Mouse (Mus musculus): ENCODE data around the gene Rad51b. TPM values are rescaled to one million over a fixed set of nuclear protein-coding genes. Genes with fewer than 3 reads are reported as not detected.

The Rad51b gene
- polyA plus RNA-seq, 1 experiment from 2014 or later: 7.1 TPM

DNA sequence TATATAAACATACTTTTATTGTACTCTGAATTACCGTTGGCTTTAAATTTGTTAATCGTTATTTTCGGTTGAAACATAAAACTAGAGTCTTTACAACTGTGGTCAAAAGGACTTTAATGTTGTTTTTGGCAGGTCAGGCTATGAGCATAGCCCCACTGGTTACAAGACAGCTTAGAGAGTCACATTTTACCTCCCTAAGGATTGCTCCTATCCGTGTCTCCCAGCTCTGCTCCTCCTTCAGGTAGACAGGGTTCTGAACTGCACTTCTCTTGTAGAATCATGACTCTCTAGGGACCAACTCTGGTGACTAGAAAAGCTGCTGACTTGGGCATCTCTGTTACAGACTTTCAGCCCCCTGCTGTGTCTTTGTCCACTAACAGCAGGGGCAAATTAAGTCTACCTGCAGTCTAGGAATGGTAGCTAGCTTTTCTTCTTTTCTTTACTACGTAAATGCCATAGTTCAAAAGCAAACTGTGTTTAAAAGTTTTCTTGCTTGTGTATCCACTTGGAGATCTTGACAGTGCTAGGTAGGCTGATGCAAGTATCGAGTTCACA lies 44.3 kb downstream of the Rad51b start:
- Histone ChIP-seq H3K27me3 (ENCODE audit: poor library complexity, severe bottlenecking) (no peaks in the 10 kb centered on the region), H3K27ac (no peak overlapping the region), H3K36me3 (replicated peaks) (no peaks in the 10 kb centered on the region), H3K4me1 (peaks cover 15% of the 10 kb centered on the region), H3K4me3 (no peak overlapping the region), H3K9me3 (no peaks in the 10 kb centered on the region)
- DNase-seq (ENCODE audit: extremely low spot score, low spot score): no peak
- 54% methylated on average over 6 of the region's 6 CpGs for WGBS

DNA sequence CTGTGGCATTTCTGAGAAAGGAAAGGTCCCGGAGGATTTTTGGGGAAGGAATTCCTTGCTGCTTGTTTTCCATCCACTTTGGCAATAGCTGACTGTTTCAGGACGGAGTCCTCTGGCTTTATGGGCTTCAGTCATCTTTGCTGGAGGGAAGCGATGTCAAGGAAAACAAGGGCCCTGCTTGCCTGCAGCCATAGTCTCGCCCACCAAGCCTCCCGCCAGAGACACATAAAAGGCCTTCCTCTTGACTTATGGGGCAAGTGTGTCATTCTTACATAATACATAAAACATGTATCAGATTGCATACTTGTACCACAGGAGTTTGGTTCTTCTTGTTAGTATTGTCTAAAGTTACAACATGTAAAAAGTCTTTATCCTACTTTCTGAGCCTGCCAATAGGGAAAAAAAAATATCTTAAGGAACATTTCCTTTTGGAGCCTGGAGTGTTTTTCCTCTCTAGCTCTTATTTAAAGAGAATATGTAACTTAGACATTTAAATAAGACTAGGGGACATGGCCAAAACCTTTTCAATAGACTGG lies 49.2 kb downstream of the Rad51b start:
- WGBS: 80% methylated on average over 5 of the region's 5 CpGs
- Histone ChIP-seq H3K27ac (no peak overlapping the region), H3K4me3 (no peak overlapping the region), H3K27me3 (ENCODE audit: poor library complexity, severe bottlenecking) (no peaks in the 10 kb centered on the region), H3K36me3 (replicated peaks) (no peaks in the 10 kb centered on the region), H3K4me1 (peaks cover 22% of the 10 kb centered on the region), H3K9me3 (no peaks in the 10 kb centered on the region)
- DNase-seq (ENCODE audit: extremely low spot score, low spot score): no peak

DNA sequence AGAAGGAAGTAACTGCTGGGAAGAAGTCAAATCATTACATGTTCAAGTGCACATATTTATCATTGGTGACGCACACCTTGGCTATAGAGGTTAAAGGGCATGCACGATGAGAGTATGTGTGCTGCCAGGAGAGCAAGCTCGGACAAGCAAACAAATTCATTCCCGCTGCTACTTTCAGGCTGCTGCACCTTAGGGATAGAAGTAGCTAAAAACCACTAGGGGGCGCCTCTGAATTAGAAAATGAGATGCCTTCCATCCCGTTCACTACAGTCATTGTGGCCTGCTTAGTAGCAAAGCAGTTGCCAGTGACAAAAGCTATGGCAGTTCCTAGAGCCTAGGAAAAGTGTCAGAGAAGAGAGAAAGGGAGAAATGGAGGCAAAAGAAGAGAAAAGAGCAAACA lies 50.6 kb downstream of the Rad51b start:
- H3K9me3 ChIP-seq: no peaks in the 10 kb centered on the region
- no peaks in the 10 kb centered on the region for H3K27me3 ChIP-seq (ENCODE audit: poor library complexity, severe bottlenecking)
- H3K27ac ChIP-seq: no peak overlapping the region
- WGBS: 15% methylated on average over 6 of the region's 6 CpGs
- no peaks in the 10 kb centered on the region for H3K36me3 ChIP-seq (replicated peaks)
- H3K4me1 ChIP-seq: peaks cover 20% of the 10 kb centered on the region
- no peak overlapping the region for H3K4me3 ChIP-seq
- peak; percentile 64 for DNase-seq (ENCODE audit: extremely low spot score, low spot score)

DNA sequence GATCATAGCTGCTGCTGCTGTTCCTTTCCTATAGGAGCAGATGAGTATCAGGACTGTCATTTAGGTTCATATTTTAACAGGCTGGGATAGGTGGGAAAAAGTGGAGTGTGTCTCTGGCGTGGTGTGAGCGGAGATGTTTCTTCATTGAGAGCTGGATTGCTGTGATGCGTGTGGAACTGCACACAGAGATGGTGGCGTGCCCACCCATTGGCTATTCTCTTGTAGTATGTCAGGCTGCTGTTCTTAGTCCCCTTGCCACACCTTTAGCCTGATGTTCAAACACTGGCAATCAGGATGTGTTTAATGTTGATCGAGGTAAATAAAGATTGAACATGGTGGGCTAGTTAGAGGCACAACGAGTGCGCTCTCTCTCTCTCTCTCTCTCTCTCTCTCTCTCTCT lies 54.4 kb downstream of the Rad51b start:
- H3K4me1 ChIP-seq: peaks cover 36% of the 10 kb centered on the region
- no peak overlapping the region for H3K4me3 ChIP-seq
- H3K36me3 ChIP-seq (replicated peaks): no peaks in the 10 kb centered on the region
- WGBS: 97% methylated on average over 7 of the region's 7 CpGs
- H3K9me3 ChIP-seq: no peaks in the 10 kb centered on the region
- no peak overlapping the region for H3K27ac ChIP-seq
- peaks cover 4% of the 10 kb centered on the region; the same call in 1 of the 2 replicates for H3K27me3 ChIP-seq (ENCODE audit: poor library complexity, severe bottlenecking)
- no peak for DNase-seq (ENCODE audit: extremely low spot score, low spot score)

DNA sequence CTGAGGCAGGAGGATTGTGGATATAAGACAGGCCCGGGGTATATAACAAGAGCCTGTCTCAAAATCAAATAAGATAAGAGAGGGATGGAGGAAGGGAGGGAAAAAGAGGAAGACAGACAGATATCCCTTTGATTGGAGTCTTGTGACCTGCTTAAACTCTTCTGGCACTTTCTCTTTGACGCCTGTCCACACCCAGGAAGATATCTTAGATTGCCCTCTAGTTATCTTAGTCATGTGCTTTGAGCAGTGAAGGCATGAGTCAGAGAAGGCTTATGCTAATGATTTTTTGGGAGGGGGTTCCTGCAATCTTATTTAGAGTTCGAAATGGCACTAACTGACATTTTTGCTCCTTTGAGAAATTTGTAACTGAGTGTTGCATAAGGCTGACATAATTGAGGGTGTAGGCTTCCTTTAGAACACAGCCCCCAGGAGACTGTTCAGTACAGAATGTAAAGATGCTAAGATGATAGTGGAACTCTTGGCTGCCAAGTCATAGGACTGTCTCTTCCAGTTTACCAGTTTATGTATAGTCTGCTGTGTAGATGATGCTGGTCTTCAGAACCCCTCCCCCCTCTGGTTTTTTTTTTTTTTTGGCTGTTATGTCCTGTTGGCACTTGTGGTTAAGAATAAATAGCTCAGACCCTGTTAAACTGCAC lies 55.1 kb downstream of the Rad51b start:
- no peak for DNase-seq (ENCODE audit: extremely low spot score, low spot score)
- WGBS: 84% methylated on average over 3 of the region's 3 CpGs
- H3K36me3 ChIP-seq (replicated peaks): no peaks in the 10 kb centered on the region
- peaks cover 34% of the 10 kb centered on the region for H3K4me1 ChIP-seq
- H3K27me3 ChIP-seq (ENCODE audit: poor library complexity, severe bottlenecking): peaks cover 4% of the 10 kb centered on the region; the same call in 1 of the 2 replicates
- no peak overlapping the region for H3K27ac ChIP-seq
- H3K9me3 ChIP-seq: no peaks in the 10 kb centered on the region
- no peak overlapping the region for H3K4me3 ChIP-seq

DNA sequence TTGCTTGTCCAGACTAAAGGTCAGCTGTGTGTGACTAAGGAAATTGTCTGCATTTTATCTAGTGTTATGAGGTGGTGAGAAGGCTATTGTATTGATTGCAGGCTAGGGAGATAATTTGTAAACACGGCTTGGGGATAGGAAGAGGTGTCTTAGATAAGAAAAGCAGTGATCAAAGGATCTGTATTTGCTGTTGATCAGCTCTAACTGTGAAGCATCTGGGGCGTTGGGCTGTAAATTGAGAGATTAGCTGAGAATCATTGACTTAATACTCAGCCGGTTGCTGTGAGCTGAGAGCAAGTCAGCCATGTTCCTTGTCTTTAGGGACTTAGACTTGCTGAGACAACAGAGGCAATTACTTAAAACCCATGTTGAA lies 55.6 kb downstream of the Rad51b start:
- 24% methylated on average over 3 of the region's 3 CpGs for WGBS
- Histone ChIP-seq H3K27ac (peak overlapping the region; percentile 9; the same call in 1 of the 2 replicates), H3K4me1 (peaks cover 29% of the 10 kb centered on the region)

DNA sequence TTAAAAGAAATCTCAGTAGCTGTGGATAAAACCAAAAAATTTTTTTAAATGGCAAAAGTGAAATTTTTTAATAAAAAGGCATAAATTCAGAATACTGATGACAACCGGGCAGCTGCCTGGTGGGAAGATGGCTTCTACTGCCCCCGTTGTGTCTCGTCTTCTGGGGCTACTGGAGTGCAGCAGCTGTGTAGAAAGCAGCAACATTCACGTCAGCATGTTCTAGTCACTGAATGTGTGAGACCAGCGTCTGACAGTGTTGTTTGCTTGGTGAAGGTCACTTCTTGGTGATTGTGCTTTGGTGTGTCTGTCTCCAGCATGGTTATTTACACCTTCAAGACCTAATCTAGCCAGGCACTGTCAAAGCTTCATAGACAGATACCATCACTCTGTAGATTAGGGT lies 56.3 kb downstream of the Rad51b start:
- WGBS: 78% methylated on average over 5 of the region's 5 CpGs
- Histone ChIP-seq H3K4me3 (no peak overlapping the region), H3K27me3 (ENCODE audit: poor library complexity, severe bottlenecking) (peaks cover 4% of the 10 kb centered on the region; the same call in 1 of the 2 replicates), H3K4me1 (peaks cover 26% of the 10 kb centered on the region), H3K9me3 (no peaks in the 10 kb centered on the region), H3K27ac (no peak overlapping the region), H3K36me3 (replicated peaks) (no peaks in the 10 kb centered on the region)
- no peak for DNase-seq (ENCODE audit: extremely low spot score, low spot score)

More for the DNA sequence above, 55.6 kb downstream of the Rad51b start:
- H3K9me3 ChIP-seq: no peaks in the 10 kb centered on the region
- DNase-seq (ENCODE audit: extremely low spot score, low spot score): no peak
- no peak overlapping the region for H3K4me3 ChIP-seq
- peaks cover 4% of the 10 kb centered on the region; the same call in 1 of the 2 replicates for H3K27me3 ChIP-seq (ENCODE audit: poor library complexity, severe bottlenecking)
- H3K36me3 ChIP-seq (replicated peaks): no peaks in the 10 kb centered on the region

DNA sequence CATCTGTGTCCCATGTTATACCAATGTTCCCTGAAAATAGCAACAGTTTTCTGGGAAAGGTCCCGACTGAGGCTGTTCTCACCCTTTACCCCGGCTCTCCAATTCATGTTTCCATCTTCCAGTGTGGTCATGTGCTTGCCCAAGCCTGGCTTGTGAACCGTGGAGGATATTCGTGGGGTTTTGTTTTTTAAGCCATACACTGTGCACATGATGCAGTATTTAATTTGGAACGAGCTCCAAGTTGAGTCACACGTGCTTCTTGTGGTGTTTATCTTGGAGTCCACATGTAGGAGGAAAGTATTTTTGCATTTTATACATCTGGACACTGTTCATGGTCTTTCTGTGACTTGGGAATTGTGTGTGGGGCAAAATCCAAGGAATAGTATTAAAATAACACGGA lies 57.5 kb downstream of the Rad51b start:
- Histone ChIP-seq H3K27me3 (ENCODE audit: poor library complexity, severe bottlenecking) (peaks cover 4% of the 10 kb centered on the region; the same call in 1 of the 2 replicates), H3K36me3 (replicated peaks) (no peaks in the 10 kb centered on the region), H3K4me1 (peaks cover 34% of the 10 kb centered on the region), H3K9me3 (no peaks in the 10 kb centered on the region), H3K27ac (no peak overlapping the region), H3K4me3 (no peak overlapping the region)
- DNase-seq (ENCODE audit: extremely low spot score, low spot score): no peak
- WGBS: 89% methylated on average over 7 of the region's 7 CpGs

DNA sequence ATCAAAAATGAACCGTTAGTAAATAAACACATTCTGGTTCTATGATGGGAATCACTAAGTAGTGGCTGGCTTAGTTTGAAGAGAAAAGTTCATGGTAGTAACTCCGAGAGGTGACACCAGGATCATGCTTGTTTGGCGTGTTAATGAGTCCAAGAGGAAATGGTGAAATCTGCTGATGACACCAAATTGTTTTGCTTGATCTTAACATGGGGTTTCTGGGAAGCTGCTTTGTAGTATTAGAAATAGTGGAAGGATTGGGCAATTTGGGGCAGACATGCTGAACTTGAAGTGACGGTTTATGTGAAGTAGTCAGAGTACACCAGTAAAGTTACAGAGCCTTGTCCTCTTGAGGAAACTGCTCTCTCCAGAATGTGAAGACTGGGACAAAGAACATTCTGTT lies 59.1 kb downstream of the Rad51b start:
- no peaks in the 10 kb centered on the region for H3K36me3 ChIP-seq (replicated peaks)
- peaks cover 4% of the 10 kb centered on the region; the same call in 1 of the 2 replicates for H3K27me3 ChIP-seq (ENCODE audit: poor library complexity, severe bottlenecking)
- no peak overlapping the region for H3K4me3 ChIP-seq
- DNase-seq (ENCODE audit: extremely low spot score, low spot score): no peak
- no peak overlapping the region for H3K27ac ChIP-seq
- 90% methylated on average over 4 of the region's 4 CpGs for WGBS
- H3K9me3 ChIP-seq: no peaks in the 10 kb centered on the region
- peaks cover 34% of the 10 kb centered on the region for H3K4me1 ChIP-seq

DNA sequence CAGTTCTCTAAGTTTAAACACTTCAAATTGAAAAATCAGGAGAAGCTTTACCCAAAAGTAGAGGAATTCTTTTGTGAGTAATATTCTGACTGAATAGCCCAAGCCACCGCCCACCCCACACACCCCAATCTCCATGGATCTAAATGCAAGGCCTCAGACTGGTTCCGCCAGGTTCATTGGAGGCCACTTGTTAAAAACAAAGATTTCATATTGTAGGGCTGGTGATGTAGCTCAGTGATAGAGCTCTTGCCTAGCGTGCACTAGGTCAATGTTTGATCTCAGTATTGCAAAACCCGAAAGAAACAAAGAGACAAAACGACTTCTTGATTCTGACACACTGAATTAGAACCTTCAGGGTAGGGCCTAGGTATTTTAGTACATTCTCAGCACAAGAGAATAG lies 60.5 kb downstream of the Rad51b start:
- no peaks in the 10 kb centered on the region for H3K9me3 ChIP-seq
- peaks cover 4% of the 10 kb centered on the region; the same call in 1 of the 2 replicates for H3K27me3 ChIP-seq (ENCODE audit: poor library complexity, severe bottlenecking)
- 84% methylated on average over 5 of the region's 5 CpGs for WGBS
- no peak overlapping the region for H3K4me3 ChIP-seq
- H3K27ac ChIP-seq: no peak overlapping the region
- no peak for DNase-seq (ENCODE audit: extremely low spot score, low spot score)
- H3K36me3 ChIP-seq (replicated peaks): no peaks in the 10 kb centered on the region
- peaks cover 27% of the 10 kb centered on the region for H3K4me1 ChIP-seq

DNA sequence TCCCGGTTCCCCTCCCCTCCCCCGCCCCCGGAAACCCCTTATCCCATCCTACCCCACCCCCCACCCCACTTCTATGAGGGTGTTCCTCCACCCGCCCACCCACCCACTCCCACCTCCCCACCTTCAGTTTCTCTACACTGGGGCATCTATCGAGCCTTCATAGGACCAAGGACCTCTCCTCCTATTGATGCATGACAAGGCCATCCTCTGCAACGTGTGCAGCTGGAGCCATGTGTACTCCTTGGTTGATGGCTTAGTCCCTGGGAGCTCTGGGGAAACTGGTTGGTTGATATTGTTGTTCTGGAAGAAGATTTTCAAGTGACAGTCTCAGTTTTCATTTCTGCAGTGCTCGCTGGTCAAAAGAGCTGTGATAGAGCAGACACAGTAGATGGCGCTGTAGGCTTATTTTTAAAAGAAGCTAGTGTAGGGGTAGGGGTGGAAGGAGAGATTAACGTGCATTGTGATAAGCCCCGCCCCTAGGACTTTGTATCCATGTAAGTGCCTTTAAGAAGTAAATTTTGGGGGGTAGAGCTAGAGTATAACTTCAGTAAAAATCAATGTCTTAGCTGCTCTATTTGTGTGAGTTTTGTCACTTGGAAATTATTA lies 61.6 kb downstream of the Rad51b start:
- peaks cover 17% of the 10 kb centered on the region for H3K4me1 ChIP-seq
- no peak overlapping the region for H3K4me3 ChIP-seq
- H3K27ac ChIP-seq: peak overlapping the region; percentile 67; the same call in 1 of the 2 replicates
- 20% methylated on average over 10 of the region's 10 CpGs for WGBS
- H3K36me3 ChIP-seq (replicated peaks): no peaks in the 10 kb centered on the region
- peak; percentile 57 for DNase-seq (ENCODE audit: extremely low spot score, low spot score)
- peaks cover 4% of the 10 kb centered on the region; the same call in 1 of the 2 replicates for H3K27me3 ChIP-seq (ENCODE audit: poor library complexity, severe bottlenecking)
- no peaks in the 10 kb centered on the region for H3K9me3 ChIP-seq

DNA sequence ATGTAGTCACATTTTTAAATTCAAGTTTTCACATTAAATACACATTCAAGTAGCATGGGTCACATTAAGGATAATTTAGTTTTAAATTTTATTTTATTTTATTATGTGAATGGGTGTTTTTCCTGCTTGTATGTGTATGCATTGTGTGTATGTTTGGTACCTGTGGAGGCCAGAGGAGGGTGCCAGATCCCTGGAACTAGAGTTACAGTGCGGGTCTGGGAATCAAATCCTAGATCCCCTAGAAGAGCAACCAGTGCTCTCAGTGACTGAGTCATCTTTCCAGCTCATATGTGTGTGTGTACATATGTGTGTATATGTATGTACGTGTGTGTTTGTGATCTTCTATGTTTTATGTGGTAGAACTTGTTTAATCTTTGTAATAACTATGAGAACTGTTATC lies 62.3 kb downstream of the Rad51b start:
- DNase-seq (ENCODE audit: extremely low spot score, low spot score): no peak
- no peaks in the 10 kb centered on the region for H3K9me3 ChIP-seq
- peaks cover 10% of the 10 kb centered on the region for H3K4me1 ChIP-seq
- no peaks in the 10 kb centered on the region for H3K36me3 ChIP-seq (replicated peaks)
- H3K27ac ChIP-seq: no peak overlapping the region
- 93% methylated on average over 2 of the region's 2 CpGs for WGBS
- no peak overlapping the region for H3K4me3 ChIP-seq
- peaks cover 4% of the 10 kb centered on the region; the same call in 1 of the 2 replicates for H3K27me3 ChIP-seq (ENCODE audit: poor library complexity, severe bottlenecking)

DNA sequence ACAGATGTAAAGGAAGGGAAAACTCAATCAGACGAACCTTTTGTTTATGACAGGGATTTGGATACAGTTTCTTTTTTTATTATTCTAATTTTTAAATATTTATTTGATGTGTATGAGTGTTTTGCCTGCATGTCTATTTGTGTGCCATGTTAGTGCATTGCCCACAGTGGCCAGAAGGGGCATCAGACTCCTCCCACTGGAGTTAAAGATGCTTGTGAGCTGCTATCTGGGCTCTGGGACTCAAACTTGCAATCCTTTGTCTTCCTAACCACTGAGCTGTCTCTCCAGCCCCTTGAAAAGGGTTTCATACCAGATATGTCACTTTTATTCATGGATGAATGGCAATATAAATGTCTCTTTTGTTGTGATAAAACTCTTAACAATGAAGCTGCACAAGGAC lies 65.1 kb downstream of the Rad51b start:
- H3K4me1 ChIP-seq: peaks cover 8% of the 10 kb centered on the region
- no peak overlapping the region for H3K27ac ChIP-seq
- WGBS: 70% methylated on average over 1 of the region's 1 CpGs
- peaks cover 3% of the 10 kb centered on the region; the same call in 1 of the 2 replicates for H3K9me3 ChIP-seq
- no peak overlapping the region for H3K4me3 ChIP-seq
- H3K36me3 ChIP-seq (replicated peaks): 0 out of 2 replicates have a peak, but pooled peaks cover 2% of the 10 kb centered on the region
- DNase-seq (ENCODE audit: extremely low spot score, low spot score): no peak
- no peaks in the 10 kb centered on the region for H3K27me3 ChIP-seq (ENCODE audit: poor library complexity, severe bottlenecking)

Measured in forebrain, embryonic 10.5 days (tissue).